Mouse (Mus musculus): Measurements from ENCODE around the gene Gm45837. TPM values are rescaled to one million over a fixed set of nuclear protein-coding genes. Genes with fewer than 3 reads are reported as not detected.

Gene Gm45837
- total and polyA plus RNA-seq, 2 experiments from 2014 or later: not detected

DNA sequence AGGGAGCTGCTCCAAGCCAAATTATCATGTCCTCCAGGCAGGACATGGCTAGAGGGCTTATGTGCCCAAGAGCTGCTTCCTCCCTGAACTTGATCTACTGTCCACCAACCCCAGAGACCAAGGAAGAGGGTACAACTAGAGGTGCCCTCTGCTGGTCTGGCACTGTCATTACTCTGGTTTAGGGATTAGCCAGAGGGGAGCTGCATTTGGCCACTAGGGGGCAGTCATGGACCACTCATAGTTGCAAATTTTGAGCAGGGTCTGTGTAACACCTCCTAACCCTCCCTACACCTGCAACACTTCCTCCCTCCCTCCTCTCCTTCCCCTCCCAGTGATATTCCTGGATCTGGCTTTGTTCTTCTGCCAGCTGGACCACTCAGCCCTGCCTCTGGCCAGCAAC is 2.1 kb downstream of the Gm45837 start:
- Histone ChIP-seq H3K9me3 (ENCODE audit: low read length) (no peaks in the 10 kb centered on the region), H3K4me1 (ENCODE audit: insufficient read depth, low read length) (peaks cover 12% of the 10 kb centered on the region; the same call in 1 of the 2 replicates), H3K27ac (ENCODE audit: low read depth, low read length) (no peak overlapping the region), H3K36me3 (ENCODE audit: insufficient read depth, low read length) (no peaks in the 10 kb centered on the region), H3K9ac (replicated peaks; ENCODE audit: low read length, poor library complexity, severe bottlenecking) (no peak overlapping the region), H3K4me2 (ENCODE audit: low read depth, low read length, poor library complexity, severe bottlenecking) (no peak overlapping the region), H3K27me3 (ENCODE audit: insufficient read depth, low read length) (no peaks in the 10 kb centered on the region), H3K4me3 (ENCODE audit: low read depth, low read length) (no peak overlapping the region)
- DNase-seq (ENCODE audit: low spot score) (peak; percentile 89), ATAC-seq (ENCODE audit: low FRiP score) (peak; percentile 47)
- peak; percentile 100 for TF ChIP-seq CTCF (IDR thresholded peaks at IDR 0.05)

DNA sequence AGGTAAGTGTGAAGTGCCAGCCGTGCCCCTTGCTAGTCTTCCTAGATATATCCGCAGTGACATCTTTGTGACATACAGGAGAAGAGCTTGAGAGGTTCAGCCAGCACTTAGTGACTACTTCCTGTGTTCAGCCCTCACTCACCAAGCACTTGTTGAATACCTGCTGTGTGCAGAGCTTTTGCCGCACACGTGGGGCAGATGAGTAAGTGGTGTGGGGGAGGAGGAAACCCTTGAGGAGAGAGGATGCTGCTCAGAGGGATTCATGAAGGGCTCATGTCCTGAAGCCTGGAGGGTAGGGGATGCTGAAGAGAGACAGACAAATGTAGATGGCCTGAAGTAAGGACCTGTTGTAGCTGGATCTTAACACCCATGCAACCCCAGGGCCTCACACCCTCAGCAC is 3.5 kb downstream of the Gm45837 start:
- Histone ChIP-seq H3K27me3 (ENCODE audit: insufficient read depth, low read length) (no peaks in the 10 kb centered on the region), H3K9me3 (ENCODE audit: low read length) (no peaks in the 10 kb centered on the region), H3K4me2 (ENCODE audit: low read depth, low read length, poor library complexity, severe bottlenecking) (no peak overlapping the region), H3K27ac (ENCODE audit: low read depth, low read length) (no peak overlapping the region), H3K4me3 (ENCODE audit: low read depth, low read length) (no peak overlapping the region), H3K36me3 (ENCODE audit: insufficient read depth, low read length) (no peaks in the 10 kb centered on the region), H3K9ac (replicated peaks; ENCODE audit: low read length, poor library complexity, severe bottlenecking) (no peak overlapping the region), H3K4me1 (ENCODE audit: insufficient read depth, low read length) (peaks cover 12% of the 10 kb centered on the region; the same call in 1 of the 2 replicates)
- no peak for ATAC-seq (ENCODE audit: low FRiP score)
- WGBS: 52% methylated on average over 4 of the region's 4 CpGs
- DNase-seq (ENCODE audit: low spot score): no peak
- no peak for TF ChIP-seq CTCF (IDR thresholded peaks at IDR 0.05)

DNA sequence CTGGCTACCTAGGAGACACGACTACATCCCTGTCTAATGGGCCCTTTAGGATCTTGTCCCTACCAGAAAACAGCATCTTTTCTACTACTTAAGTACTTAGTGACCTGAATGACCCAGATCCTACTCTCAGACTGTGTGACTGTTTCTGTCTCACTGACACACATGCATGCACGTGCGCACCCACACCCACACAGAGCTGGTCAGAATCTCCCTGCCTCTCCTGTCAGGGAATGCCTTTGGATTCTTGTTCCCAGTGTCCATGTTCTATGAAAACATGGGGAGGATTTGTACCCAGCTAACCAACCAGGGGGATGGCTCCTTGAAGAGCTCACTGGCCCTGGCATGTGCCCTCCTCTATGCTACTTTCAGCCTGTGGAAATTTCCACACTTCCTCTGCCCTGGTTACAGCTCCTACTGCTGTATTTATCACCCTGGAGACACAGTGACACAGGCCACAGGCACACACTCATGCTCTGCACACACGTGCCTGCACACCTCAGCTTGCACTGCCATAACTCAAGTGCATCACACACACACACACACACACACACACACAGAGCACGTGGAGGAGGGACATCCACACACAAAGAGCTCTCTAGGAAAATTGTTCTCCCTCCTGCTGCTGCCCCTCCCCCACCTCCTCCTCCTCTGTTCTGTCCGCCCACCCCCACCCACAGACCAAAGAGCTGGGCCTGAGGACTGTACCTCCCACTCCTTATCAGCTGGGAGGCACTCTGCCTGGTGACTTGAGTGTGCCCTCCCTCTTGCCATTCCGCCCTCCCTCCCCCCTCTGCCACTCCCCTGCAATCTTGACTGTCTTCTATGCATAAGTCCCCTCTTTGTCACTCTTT is 4.2 kb downstream of the Gm45837 start:
- no peaks in the 10 kb centered on the region for H3K9me3 ChIP-seq (ENCODE audit: low read length)
- peaks cover 2% of the 10 kb centered on the region; the same call in 1 of the 2 replicates for H3K27me3 ChIP-seq (ENCODE audit: insufficient read depth, low read length)
- no peak overlapping the region for H3K9ac ChIP-seq (replicated peaks; ENCODE audit: low read length, poor library complexity, severe bottlenecking)
- TF ChIP-seq CTCF (IDR thresholded peaks at IDR 0.05): no peak
- ATAC-seq (ENCODE audit: low FRiP score) (peak; percentile 53), DNase-seq (ENCODE audit: low spot score) (peak; percentile 36)
- H3K36me3 ChIP-seq (ENCODE audit: insufficient read depth, low read length): no peaks in the 10 kb centered on the region
- 31% methylated on average over 6 of the region's 7 CpGs for WGBS
- H3K4me1 ChIP-seq (ENCODE audit: insufficient read depth, low read length): peaks cover 16% of the 10 kb centered on the region; the same call in 1 of the 2 replicates
- peak overlapping the region; percentile 47; the same call in 1 of the 2 replicates for H3K27ac ChIP-seq (ENCODE audit: low read depth, low read length)
- H3K4me2 ChIP-seq (ENCODE audit: low read depth, low read length, poor library complexity, severe bottlenecking): no peak overlapping the region
- no peak overlapping the region for H3K4me3 ChIP-seq (ENCODE audit: low read depth, low read length)

DNA sequence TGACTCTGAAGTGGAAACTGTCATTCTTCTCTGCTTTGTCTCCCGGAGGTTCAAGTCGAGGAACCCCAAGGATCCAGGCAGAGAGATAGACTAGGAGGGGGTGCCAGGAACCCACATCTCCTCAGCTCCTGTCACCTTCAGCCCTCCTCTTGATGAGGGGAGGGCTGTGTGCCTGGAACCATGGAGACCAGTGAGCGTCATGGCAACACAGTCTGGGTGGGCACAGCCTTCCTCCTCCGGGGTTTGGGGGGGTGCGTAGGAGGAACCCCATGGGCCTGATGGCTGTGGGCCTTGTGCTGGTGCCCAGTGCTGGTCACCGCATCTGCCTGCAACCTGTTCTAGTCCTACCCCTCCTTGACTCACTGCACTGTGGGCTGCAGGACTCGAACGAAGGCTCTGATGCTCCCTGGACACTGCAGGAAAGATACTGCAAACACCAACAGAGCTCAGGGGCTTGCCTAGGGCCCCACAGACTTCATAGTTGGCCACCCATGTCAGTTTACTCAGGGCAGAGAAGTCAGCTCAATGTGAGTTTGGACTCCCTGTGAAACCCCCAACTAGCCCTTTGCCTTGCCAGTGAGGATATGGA is 4.9 kb downstream of the Gm45837 start:
- WGBS: 28% methylated on average over 8 of the region's 8 CpGs
- peaks cover 6% of the 10 kb centered on the region; the same call in 1 of the 2 replicates for H3K27me3 ChIP-seq (ENCODE audit: insufficient read depth, low read length)
- H3K36me3 ChIP-seq (ENCODE audit: insufficient read depth, low read length): no peaks in the 10 kb centered on the region
- no peak overlapping the region for H3K9ac ChIP-seq (replicated peaks; ENCODE audit: low read length, poor library complexity, severe bottlenecking)
- H3K4me3 ChIP-seq (ENCODE audit: low read depth, low read length): no peak overlapping the region
- no peak for DNase-seq (ENCODE audit: low spot score)
- H3K9me3 ChIP-seq (ENCODE audit: low read length): no peaks in the 10 kb centered on the region
- H3K4me2 ChIP-seq (ENCODE audit: low read depth, low read length, poor library complexity, severe bottlenecking): no peak overlapping the region
- TF ChIP-seq CTCF (IDR thresholded peaks at IDR 0.05): no peak
- peaks cover 22% of the 10 kb centered on the region; the same call in 1 of the 2 replicates for H3K4me1 ChIP-seq (ENCODE audit: insufficient read depth, low read length)
- 0 out of 2 replicates have a peak overlapping the region, but pooled peaks have one; percentile 13 for H3K27ac ChIP-seq (ENCODE audit: low read depth, low read length)
- peak; percentile 34 for ATAC-seq (ENCODE audit: low FRiP score)

DNA sequence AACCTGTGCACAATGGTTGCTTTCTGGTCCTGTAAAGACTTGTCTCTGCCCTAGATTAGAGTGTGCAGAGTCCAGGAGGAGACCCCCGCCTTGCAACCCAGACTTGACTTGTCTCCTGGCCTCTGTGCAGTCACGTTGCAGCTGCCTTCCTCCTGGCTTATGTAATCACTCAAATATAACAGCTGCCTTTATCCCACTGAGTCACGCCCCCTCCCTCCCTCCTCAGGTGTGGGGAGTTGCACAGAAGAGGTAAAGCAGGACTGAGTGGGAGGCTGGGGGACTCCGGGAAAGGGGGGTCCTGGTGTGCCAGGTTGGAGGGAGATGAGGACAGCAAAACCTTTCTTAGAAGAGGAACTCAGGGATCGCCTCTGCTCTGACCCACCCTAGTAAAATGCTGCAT is 5.7 kb downstream of the Gm45837 start:
- Histone ChIP-seq H3K4me1 (ENCODE audit: insufficient read depth, low read length) (peaks cover 23% of the 10 kb centered on the region; the same call in 1 of the 2 replicates), H3K4me2 (ENCODE audit: low read depth, low read length, poor library complexity, severe bottlenecking) (no peak overlapping the region), H3K9ac (replicated peaks; ENCODE audit: low read length, poor library complexity, severe bottlenecking) (no peak overlapping the region), H3K27ac (ENCODE audit: low read depth, low read length) (no peak overlapping the region), H3K36me3 (ENCODE audit: insufficient read depth, low read length) (no peaks in the 10 kb centered on the region), H3K4me3 (ENCODE audit: low read depth, low read length) (no peak overlapping the region), H3K9me3 (ENCODE audit: low read length) (no peaks in the 10 kb centered on the region), H3K27me3 (ENCODE audit: insufficient read depth, low read length) (peaks cover 6% of the 10 kb centered on the region; the same call in 1 of the 2 replicates)
- WGBS: 80% methylated on average over 5 of the region's 5 CpGs
- no peak for TF ChIP-seq CTCF (IDR thresholded peaks at IDR 0.05)
- no peak for DNase-seq (ENCODE audit: low spot score)
- no peak for ATAC-seq (ENCODE audit: low FRiP score)
